Mouse (Mus musculus): ENCODE measurements around the gene Vps45. TPM values are rescaled to one million over a fixed set of nuclear protein-coding genes. Genes with fewer than 3 reads are reported as not detected.

The Vps45 gene
- total and polyA plus RNA-seq, 2 experiments from 2014 or later: 29.5 to 61.1 TPM

DNA sequence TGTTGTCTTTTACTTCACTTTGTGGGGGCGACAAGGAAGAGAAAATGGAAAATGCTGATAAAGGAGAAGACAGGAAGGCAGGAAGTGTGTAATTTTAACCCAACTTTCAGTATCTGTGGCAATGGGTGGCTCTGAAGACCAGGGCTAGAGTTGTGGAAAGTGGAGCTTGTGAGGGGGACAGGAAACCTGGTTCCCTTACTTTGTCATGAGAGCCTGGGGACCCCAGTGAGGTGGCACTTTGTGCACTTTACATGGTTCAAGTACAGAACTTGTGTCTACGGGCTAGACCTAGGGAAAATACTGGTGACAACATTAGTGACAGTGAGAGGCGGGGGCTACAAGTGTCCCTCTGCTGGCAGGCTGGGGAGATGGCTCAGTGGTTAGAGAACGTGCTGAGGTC, 71.3 kb downstream of the Vps45 start:
- H3K4me3 ChIP-seq (ENCODE audit: low read depth, low read length): no peak overlapping the region
- no peak for TF ChIP-seq CTCF (IDR thresholded peaks at IDR 0.05)
- no peak overlapping the region for H3K4me2 ChIP-seq (ENCODE audit: low read depth, low read length, poor library complexity, severe bottlenecking)
- DNase-seq (ENCODE audit: low spot score): no peak
- H3K27ac ChIP-seq (ENCODE audit: low read depth, low read length): 0 out of 2 replicates have a peak overlapping the region, but pooled peaks have one; percentile 91
- ATAC-seq (ENCODE audit: low FRiP score): no peak
- peaks cover 15% of the 10 kb centered on the region for H3K4me1 ChIP-seq (ENCODE audit: insufficient read depth, low read length)
- 73% methylated on average over 4 of the region's 4 CpGs for WGBS
- H3K9me3 ChIP-seq (ENCODE audit: low read length): no peaks in the 10 kb centered on the region
- H3K36me3 ChIP-seq (ENCODE audit: insufficient read depth, low read length): peaks cover 35% of the 10 kb centered on the region
- no peak overlapping the region for H3K9ac ChIP-seq (replicated peaks; ENCODE audit: low read length, poor library complexity, severe bottlenecking)
- H3K27me3 ChIP-seq (ENCODE audit: insufficient read depth, low read length): no peaks in the 10 kb centered on the region

DNA sequence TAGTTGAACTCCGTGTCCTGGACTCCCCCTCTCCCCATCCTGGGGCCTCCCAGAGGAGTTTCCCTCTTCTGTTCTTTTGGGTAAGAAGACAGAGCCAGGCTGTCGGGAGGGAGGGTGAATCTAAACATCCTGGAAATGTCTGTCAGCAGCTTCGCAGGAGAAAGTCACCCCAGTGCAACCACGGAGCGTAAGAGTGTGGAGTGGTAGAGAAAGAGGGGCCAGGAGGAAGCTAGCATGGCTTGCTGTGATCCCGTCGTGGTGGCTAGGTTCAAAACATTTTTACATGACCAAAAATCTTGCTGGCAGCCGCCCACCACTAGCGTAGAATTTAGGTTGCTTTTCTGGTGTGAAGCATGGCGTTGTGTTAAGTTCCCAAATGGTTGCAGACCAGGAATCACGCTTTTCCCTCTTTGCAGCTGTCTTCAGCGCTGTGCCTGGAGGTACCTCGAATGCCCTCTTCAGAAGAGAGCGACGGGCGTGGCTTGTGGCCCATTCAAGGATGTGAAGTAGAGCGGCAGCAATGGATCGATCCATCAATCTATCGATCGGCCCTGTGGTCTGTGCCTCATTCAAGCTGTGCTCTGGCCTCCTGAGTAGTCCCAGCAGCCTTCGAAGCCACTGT, 72.2 kb downstream of the Vps45 start:
- peaks cover 15% of the 10 kb centered on the region for H3K4me1 ChIP-seq (ENCODE audit: insufficient read depth, low read length)
- peaks cover 30% of the 10 kb centered on the region for H3K36me3 ChIP-seq (ENCODE audit: insufficient read depth, low read length)
- ATAC-seq (ENCODE audit: low FRiP score) (peak; percentile 27; the same call in 1 of the 2 replicates), DNase-seq (ENCODE audit: low spot score) (peak; percentile 72)
- WGBS: 5% methylated on average over 21 of the region's 21 CpGs
- peak overlapping the region; percentile 40 for H3K4me2 ChIP-seq (ENCODE audit: low read depth, low read length, poor library complexity, severe bottlenecking)
- no peak for TF ChIP-seq CTCF (IDR thresholded peaks at IDR 0.05)
- H3K27me3 ChIP-seq (ENCODE audit: insufficient read depth, low read length): no peaks in the 10 kb centered on the region
- H3K9me3 ChIP-seq (ENCODE audit: low read length): no peaks in the 10 kb centered on the region
- peak overlapping the region; percentile 91 for H3K27ac ChIP-seq (ENCODE audit: low read depth, low read length)
- H3K9ac ChIP-seq (replicated peaks; ENCODE audit: low read length, poor library complexity, severe bottlenecking): peak overlapping the region; percentile 48; the same call in 1 of the 2 replicates
- peak overlapping the region; percentile 11; the same call in 1 of the 2 replicates for H3K4me3 ChIP-seq (ENCODE audit: low read depth, low read length)

- TF ChIP-seq CTCF (IDR thresholded peaks at IDR 0.05): no peak
- WGBS: 4% methylated on average over 12 of the region's 12 CpGs
- ATAC-seq (ENCODE audit: low FRiP score): peak; percentile 92
Observed at GRCm38 (mm10) chr3:95985209-95986000, 72.9 kb downstream of the Vps45 start.

DNA sequence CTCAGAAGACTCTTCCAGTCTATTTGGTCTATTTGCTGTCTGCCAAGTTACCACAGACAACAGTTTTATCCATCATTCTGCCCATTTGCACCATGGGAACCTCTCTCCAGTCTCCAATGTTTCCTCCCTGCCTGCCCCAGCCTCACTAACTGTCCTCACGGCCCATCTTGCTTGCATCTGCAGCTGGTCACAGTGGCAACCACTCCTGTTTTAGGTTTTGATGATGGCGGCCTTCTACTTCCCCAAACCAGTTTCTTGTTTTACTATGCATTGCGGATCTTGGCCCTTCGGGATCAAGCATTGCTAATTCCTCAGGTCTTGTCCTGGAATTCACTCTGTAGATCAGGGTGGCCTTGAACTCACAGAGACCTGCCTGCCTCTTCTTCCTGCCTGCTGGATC, 76.1 kb downstream of the Vps45 start:
- Histone ChIP-seq H3K9me3 (ENCODE audit: low read length) (no peaks in the 10 kb centered on the region), H3K4me2 (ENCODE audit: low read depth, low read length, poor library complexity, severe bottlenecking) (no peak overlapping the region), H3K27ac (ENCODE audit: low read depth, low read length) (no peak overlapping the region), H3K4me1 (ENCODE audit: insufficient read depth, low read length) (peaks cover 15% of the 10 kb centered on the region), H3K27me3 (ENCODE audit: insufficient read depth, low read length) (no peaks in the 10 kb centered on the region), H3K4me3 (ENCODE audit: low read depth, low read length) (no peak overlapping the region), H3K36me3 (ENCODE audit: insufficient read depth, low read length) (no peaks in the 10 kb centered on the region), H3K9ac (replicated peaks; ENCODE audit: low read length, poor library complexity, severe bottlenecking) (no peak overlapping the region)
- no peak for TF ChIP-seq CTCF (IDR thresholded peaks at IDR 0.05)
- no peak for DNase-seq (ENCODE audit: low spot score)
- WGBS: 93% methylated on average over 4 of the region's 4 CpGs
- ATAC-seq (ENCODE audit: low FRiP score): no peak

More at GRCm38 (mm10) chr3:95985209-95986000, 72.9 kb downstream of the Vps45 start:
- no peaks in the 10 kb centered on the region for H3K27me3 ChIP-seq (ENCODE audit: insufficient read depth, low read length)
- peak overlapping the region; percentile 91 for H3K27ac ChIP-seq (ENCODE audit: low read depth, low read length)
- H3K36me3 ChIP-seq (ENCODE audit: insufficient read depth, low read length): peaks cover 24% of the 10 kb centered on the region
- H3K9ac ChIP-seq (replicated peaks; ENCODE audit: low read length, poor library complexity, severe bottlenecking): peak overlapping the region; percentile 48; the same call in 1 of the 2 replicates
- peak overlapping the region; percentile 40 for H3K4me2 ChIP-seq (ENCODE audit: low read depth, low read length, poor library complexity, severe bottlenecking)
- DNase-seq (ENCODE audit: low spot score): peak; percentile 84
- peaks cover 15% of the 10 kb centered on the region for H3K4me1 ChIP-seq (ENCODE audit: insufficient read depth, low read length)
- peak overlapping the region; percentile 11 for H3K4me3 ChIP-seq (ENCODE audit: low read depth, low read length)
- H3K9me3 ChIP-seq (ENCODE audit: low read length): no peaks in the 10 kb centered on the region

GRCm38 (mm10) chr3:95980276-95980970, 77.8 kb downstream of the Vps45 start:
- H3K4me1 ChIP-seq (ENCODE audit: insufficient read depth, low read length): peaks cover 4% of the 10 kb centered on the region; the same call in 1 of the 2 replicates
- 85% methylated on average over 12 of the region's 12 CpGs for WGBS
- H3K9ac ChIP-seq (replicated peaks; ENCODE audit: low read length, poor library complexity, severe bottlenecking): no peak overlapping the region
- no peak overlapping the region for H3K4me3 ChIP-seq (ENCODE audit: low read depth, low read length)
- H3K27me3 ChIP-seq (ENCODE audit: insufficient read depth, low read length): no peaks in the 10 kb centered on the region
- DNase-seq (ENCODE audit: low spot score): no peak
- no peak overlapping the region for H3K27ac ChIP-seq (ENCODE audit: low read depth, low read length)
- no peaks in the 10 kb centered on the region for H3K9me3 ChIP-seq (ENCODE audit: low read length)
- ATAC-seq (ENCODE audit: low FRiP score): no peak
- H3K36me3 ChIP-seq (ENCODE audit: insufficient read depth, low read length): no peaks in the 10 kb centered on the region
- no peak overlapping the region for H3K4me2 ChIP-seq (ENCODE audit: low read depth, low read length, poor library complexity, severe bottlenecking)
- no peak for TF ChIP-seq CTCF (IDR thresholded peaks at IDR 0.05)
